Mouse (Mus musculus) kidney, postnatal 14 days (tissue): ENCODE data around the gene Dync2li1.

Experiments
- DNase-seq: peaks from one replicate; pipeline ENCODE4 v3.0.0; 2022; ENCODE audit warnings: mixed read lengths

Gene Dync2li1

GRCm38 (mm10) chr17:84688834-84689233, 62.5 kb downstream of the Dync2li1 start:
- DNase-seq = no peak

GRCm38 (mm10) chr17:84689316-84689715, 63.0 kb downstream of the Dync2li1 start:
- DNase-seq = no peak

GRCm38 (mm10) chr17:84690111-84690510, 63.8 kb downstream of the Dync2li1 start:
- DNase-seq = no peak

- DNase-seq = no peak
Observed at GRCm38 (mm10) chr17:84693741-84694140, 67.4 kb downstream of the Dync2li1 start.

- peak; percentile 35 for DNase-seq
Observed at GRCm38 (mm10) chr17:84696537-84696936, 70.2 kb downstream of the Dync2li1 start.

GRCm38 (mm10) chr17:84698727-84699126, 72.4 kb downstream of the Dync2li1 start:
- DNase-seq = peak; percentile 71
